Mouse (Mus musculus) erythroblast, embryonic 14.5 days (primary cell): ENCODE results near the gene Sh3rf1.

ENCODE experiments used
- GATA1 ChIP-seq: IDR thresholded peaks from 2 replicates; pipeline ENCODE4 v1.6.1; 2012; ENCODE audit warnings: low read length, inconsistent platforms, mixed read lengths
- TAL1 ChIP-seq: IDR thresholded peaks from 3 replicates; pipeline ENCODE4 v1.6.1; 2012; ENCODE audit warnings: low read length, inconsistent platforms, mixed read lengths

- TF ChIP-seq GATA1 (no peak), TAL1 (no peak)
These were observed 98.1 kb downstream of the Sh3rf1 start for GRCm38 (mm10) chr8:61321780-61322179.
